Comparison of ENCODE assay signal across 8 mouse cellular contexts in genomic region chr7:98349096-98349495, GRCm38 (mm10). TPM values are rescaled to one million over a fixed set of nuclear protein-coding genes. Genes with fewer than 3 reads are reported as not detected.
DNase-seq lines count a peak whose midpoint lies in the region; ATAC-seq and TF ChIP-seq lines count a peak whose summit lies in the region.

No protein-coding gene starts in this region.

- WGBS in heart, embryonic 11.5 days (ENCODE audit: insufficient replicate concordance) = 13% methylated on average over 5 of the region's 5 CpGs
- 27% methylated on average over 5 of the region's 5 CpGs for WGBS in spleen, adult 2 months

- no peak overlapping the region for H3K9ac ChIP-seq in heart, embryonic 11.5 days (ENCODE audit: low read depth, low read length)

- DNase-seq in heart, adult 11 months = peak; percentile 95
- DNase-seq in brain, adult 2 months (ENCODE audit: low read depth, low spot score) = peak; percentile 85
- peak; percentile 79 to 98 for DNase-seq in layer of hippocampus, postnatal 25 days (ENCODE audit: extremely low spot score in 1 of 2, low spot score in 1 of 2)
- DNase-seq in spleen, adult 2 months (ENCODE audit: low read depth in 1 of 2, low spot score in 2 of 2) = peak; percentile 23 to 77

- no peak overlapping the region for H3K4me2 ChIP-seq in heart, embryonic 11.5 days

- no peak for ATAC-seq in heart, embryonic 11.5 days (replicated peaks; ENCODE audit: insufficient number of reproducible peaks, low FRiP score, low TSS enrichment)
- ATAC-seq in erythroblast, adult 5-6 weeks (replicated peaks; ENCODE audit: low FRiP score, poor library complexity, severe bottlenecking) = peak; percentile 74
- peak; percentile 57 to 66; a peak in 2 of 4 replicates for ATAC-seq in hematopoietic stem cell, adult 5-6 weeks (replicated peaks in 1 of 2; ENCODE audit: insufficient read depth in 1 of 2, low FRiP score in 2 of 2, low TSS enrichment in 1 of 2, low read depth in 1 of 2, poor library complexity in 2 of 2, severe bottlenecking in 2 of 2)
- ATAC-seq in megakaryocyte-erythroid progenitor cell, adult 5-6 weeks (replicated peaks; ENCODE audit: low FRiP score, low TSS enrichment, poor library complexity, severe bottlenecking) = peak; percentile 82

- TF ChIP-seq CTCF in spleen, adult 2 months (IDR thresholded peaks at IDR 0.05; ENCODE audit: extremely low read depth, insufficient read depth, insufficient read length, insufficient replicate concordance) = peak; percentile 91

- peaks cover 12% of the 10 kb centered on the region; the same call in 1 of the 2 replicates for H3K36me3 ChIP-seq in heart, embryonic 11.5 days (ENCODE audit: control insufficient read depth, insufficient read depth, low read length)
- H3K36me3 ChIP-seq in spleen, adult 2 months (ENCODE audit: control insufficient read depth, insufficient read depth, low read length) = no peaks in the 10 kb centered on the region

- H3K4me1 ChIP-seq in heart, embryonic 11.5 days (ENCODE audit: control insufficient read depth, insufficient read depth, low read length) = peaks cover 10% of the 10 kb centered on the region
- no peaks in the 10 kb centered on the region for H3K4me1 ChIP-seq in spleen, adult 2 months (ENCODE audit: control insufficient read depth, insufficient read depth, insufficient read length)

- no peak overlapping the region for H3K27ac ChIP-seq in heart, embryonic 11.5 days (ENCODE audit: low read depth, low read length)
- H3K27ac ChIP-seq in spleen, adult 2 months (ENCODE audit: insufficient read depth, low read length) = no peak overlapping the region

- no peaks in the 10 kb centered on the region for H3K27me3 ChIP-seq in heart, embryonic 11.5 days (ENCODE audit: control insufficient read depth, insufficient read depth, low read length)
- H3K27me3 ChIP-seq in spleen, adult 2 months (ENCODE audit: control insufficient read depth, insufficient read depth, low read length) = no peaks in the 10 kb centered on the region

- no peak overlapping the region for H3K4me3 ChIP-seq in heart, embryonic 11.5 days (ENCODE audit: low read depth, low read length)
- no peak overlapping the region for H3K4me3 ChIP-seq in spleen, adult 2 months (ENCODE audit: extremely low read depth, insufficient read depth, insufficient read length)

- no peak for TF ChIP-seq POLR2A in spleen, adult 2 months (IDR thresholded peaks at IDR 0.05; ENCODE audit: low read depth, low read length)

- no peaks in the 10 kb centered on the region for H3K9me3 ChIP-seq in heart, embryonic 11.5 days (replicated peaks; ENCODE audit: control insufficient read depth, low read length)

RNA-seq across cellular contexts. Expression of gene Tsku, which starts 12.0 kb away (rescaled TPM):
- 6.4 and 6.8 TPM in 2 replicates for polyA plus RNA-seq in heart, embryonic 11.5 days (2014; fragmentation: Nextera tagmentation; extraction: Ambion mirVana)
- not detected in 2 replicates for total RNA-seq in erythroblast, adult 5-6 weeks (2015; ENCODE audit: low replicate concordance)
- 1.1 TPM in 1 of 2 replicates, not detected in the other for total RNA-seq in erythroblast, adult 5-6 weeks (2017; ENCODE audit: low replicate concordance)
- not detected in 2 replicates for total RNA-seq in hematopoietic stem cell, adult 5-6 weeks (2017)
- total RNA-seq in layer of hippocampus, postnatal 25 days (2021) = 1 to 10 TPM; 2.3 to 2.6 TPM
- total RNA-seq in megakaryocyte-erythroid progenitor cell, adult 5-6 weeks (2014; fragmentation: Nextera tagmentation) = not detected in 2 replicates
- total RNA-seq in megakaryocyte-erythroid progenitor cell, adult 5-6 weeks (2017) = not detected in 2 replicates
- 9.4 and 12.0 TPM in 2 replicates for polyA plus RNA-seq in spleen, adult 2 months (2012; rRNA removed)

RNA-seq across cellular contexts. Expression of gene Acer3, which starts 28.1 kb away (rescaled TPM):
- 23.8 and 26.0 TPM in 2 replicates for polyA plus RNA-seq in heart, embryonic 11.5 days (2014; fragmentation: Nextera tagmentation; extraction: Ambion mirVana)
- 18.4 and 22.2 TPM in 2 replicates for total RNA-seq in erythroblast, adult 5-6 weeks (2015; ENCODE audit: low replicate concordance)
- total RNA-seq in erythroblast, adult 5-6 weeks (2017; ENCODE audit: low replicate concordance) = 17.0 and 27.6 TPM in 2 replicates
- 17.6 and 30.8 TPM in 2 replicates for total RNA-seq in hematopoietic stem cell, adult 5-6 weeks (2017)
- 10 to 100 TPM; 17.9 to 20.8 TPM for total RNA-seq in layer of hippocampus, postnatal 25 days (2021)
- total RNA-seq in megakaryocyte-erythroid progenitor cell, adult 5-6 weeks (2014; fragmentation: Nextera tagmentation) = 28.8 and 28.9 TPM in 2 replicates
- 27.7 and 55.6 TPM in 2 replicates for total RNA-seq in megakaryocyte-erythroid progenitor cell, adult 5-6 weeks (2017)
- polyA plus RNA-seq in spleen, adult 2 months (2012; rRNA removed) = 6.2 and 8.6 TPM in 2 replicates
